Mouse (Mus musculus): ENCODE data around the gene Nrg3.

Gene Nrg3

DNA sequence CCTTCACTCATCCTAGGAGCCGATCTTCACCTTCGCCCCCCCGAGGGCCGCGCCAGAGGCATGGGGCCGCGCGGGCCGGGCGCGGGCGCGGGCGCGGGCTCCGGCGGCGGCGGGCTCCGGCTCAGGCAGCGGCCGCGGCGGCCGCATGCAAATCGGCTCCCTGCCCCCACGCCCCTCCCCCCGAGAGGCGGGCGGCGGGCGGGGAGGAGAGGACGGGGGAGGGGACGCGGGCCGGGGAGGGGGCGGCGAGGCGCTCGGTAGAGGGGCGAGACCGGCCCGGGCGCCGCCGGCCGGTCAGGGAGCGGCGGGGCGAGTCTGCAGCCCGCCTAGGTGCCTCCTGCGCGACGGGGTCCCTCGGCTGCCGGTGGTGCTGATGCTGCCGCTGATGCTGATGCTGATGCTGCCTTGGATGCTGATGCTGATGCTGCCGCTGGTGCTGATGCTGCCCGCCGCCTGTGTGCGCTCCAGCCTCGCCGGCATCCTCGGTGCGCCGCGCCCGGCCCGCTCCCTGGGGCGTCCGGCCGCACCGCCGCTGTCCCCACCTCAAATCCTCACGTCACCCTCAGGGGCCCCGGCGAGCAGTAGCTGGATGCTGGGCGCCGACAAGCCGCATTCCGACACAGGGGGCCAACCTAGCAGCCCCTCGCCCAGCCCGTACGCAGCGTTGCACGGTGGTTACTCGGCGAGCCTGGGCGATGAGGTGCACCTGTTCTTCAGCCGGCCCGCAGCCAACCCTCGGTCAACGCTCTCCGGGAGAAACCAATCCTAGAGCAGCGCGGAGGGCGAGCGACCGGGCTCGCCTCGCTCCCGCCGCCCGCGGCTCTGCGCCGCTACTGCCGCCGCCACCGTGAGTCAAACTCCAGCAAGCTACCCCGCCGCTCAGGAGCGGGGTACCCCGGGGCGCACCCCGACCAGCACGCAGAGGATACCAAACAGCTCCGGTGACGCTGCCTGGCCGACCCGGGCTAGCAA is at the start of gene Nrg3:
Gene Nrg3, minus strand, starts transcription at position 299 of the 972 bp plus-strand sequence.
- peak; percentile 69 for DNase-seq (ENCODE audit: low spot score)

- DNase-seq (ENCODE audit: low spot score), result no peak
These were observed 36.1 kb upstream of the Nrg3 start for GRCm38 (mm10) chr14:39508956-39509355.

GRCm38 (mm10) chr14:39473771-39474211 is 903 bp upstream of the Nrg3 start:
- peak; percentile 38 for DNase-seq (ENCODE audit: low spot score)

GRCm38 (mm10) chr14:39472146-39472751 is 639 bp downstream of the Nrg3 start:
- DNase-seq (ENCODE audit: low spot score), result peak; percentile 13

DNA sequence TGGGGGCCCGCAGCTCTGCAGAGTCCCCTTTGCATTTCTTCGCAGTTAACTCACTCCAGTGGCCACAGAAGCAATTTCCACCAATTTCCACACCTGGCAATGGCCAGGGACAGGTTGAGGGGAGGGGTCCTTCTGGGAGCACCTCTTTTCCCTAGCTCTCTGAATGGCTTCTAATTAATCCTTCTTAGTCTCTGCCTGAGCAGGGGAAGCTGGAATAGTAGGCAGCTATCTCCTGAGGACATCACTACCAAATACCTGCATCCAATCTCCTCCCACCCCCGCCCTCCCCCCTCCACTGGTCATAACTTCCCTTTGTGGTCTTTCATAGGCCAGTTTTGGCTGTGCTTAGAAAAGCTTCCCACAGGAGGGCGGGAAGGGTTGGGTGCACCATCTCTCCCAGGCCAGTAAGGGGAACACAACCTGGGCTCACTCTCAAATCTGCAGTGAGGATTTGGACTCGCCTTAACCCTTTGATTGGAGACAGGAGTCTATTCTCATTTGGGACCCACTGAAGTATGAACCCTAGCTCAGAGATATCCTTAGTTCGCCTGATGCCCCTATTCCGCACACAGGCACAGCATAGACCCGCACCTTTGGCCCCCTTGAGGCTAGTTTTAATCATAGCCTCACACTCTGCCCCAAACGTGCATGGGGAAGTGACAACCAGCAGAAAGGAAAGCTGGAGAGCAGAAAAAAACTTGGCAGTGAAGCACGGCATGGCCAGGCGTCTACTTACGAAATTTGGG is 1.5 kb downstream of the Nrg3 start:
- DNase-seq (ENCODE audit: low spot score), result peak; percentile 26

DNA sequence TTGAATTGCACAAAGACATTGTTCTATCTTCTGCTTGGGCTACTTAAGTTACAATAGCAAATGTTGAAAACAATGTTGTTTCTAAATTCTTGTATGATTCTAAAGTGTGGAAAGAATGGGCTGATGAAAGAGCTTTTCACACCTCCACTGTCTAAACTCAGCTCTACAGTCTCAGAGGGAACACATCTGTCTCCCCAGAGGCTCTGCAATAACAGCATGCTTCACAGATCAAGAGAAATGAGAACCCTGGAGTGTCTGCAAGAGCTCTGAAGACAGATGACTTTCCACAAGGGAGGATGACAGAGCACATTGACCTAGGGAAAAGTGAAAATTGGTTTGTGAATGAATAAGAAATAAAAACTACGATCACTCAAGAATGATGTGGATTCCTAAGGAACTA is 27.4 kb downstream of the Nrg3 start:
- no peak for DNase-seq (ENCODE audit: low spot score)

- DNase-seq (ENCODE audit: low spot score), result no peak
These were observed 44.4 kb downstream of the Nrg3 start for GRCm38 (mm10) chr14:39428503-39428902.

DNA sequence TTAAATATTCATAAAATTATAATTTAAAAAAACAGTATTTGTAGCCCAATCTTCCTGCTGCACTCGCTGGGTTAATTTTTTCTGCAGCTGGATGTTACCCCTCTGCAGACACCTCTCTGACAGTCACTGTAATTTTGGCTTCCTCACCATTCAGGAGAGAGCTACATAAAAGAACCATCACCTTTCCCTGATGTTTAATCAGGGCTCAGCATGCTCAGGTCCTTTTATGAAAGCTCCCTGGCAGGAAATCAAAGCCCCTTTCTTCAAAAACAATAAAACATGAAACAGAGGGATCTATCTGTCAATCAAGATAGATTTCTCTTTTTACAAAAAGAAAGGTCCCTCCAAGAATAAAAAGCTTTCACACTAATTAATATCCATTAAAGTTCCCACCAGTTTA is 51.0 kb downstream of the Nrg3 start:
- DNase-seq (ENCODE audit: low spot score), result no peak

DNA sequence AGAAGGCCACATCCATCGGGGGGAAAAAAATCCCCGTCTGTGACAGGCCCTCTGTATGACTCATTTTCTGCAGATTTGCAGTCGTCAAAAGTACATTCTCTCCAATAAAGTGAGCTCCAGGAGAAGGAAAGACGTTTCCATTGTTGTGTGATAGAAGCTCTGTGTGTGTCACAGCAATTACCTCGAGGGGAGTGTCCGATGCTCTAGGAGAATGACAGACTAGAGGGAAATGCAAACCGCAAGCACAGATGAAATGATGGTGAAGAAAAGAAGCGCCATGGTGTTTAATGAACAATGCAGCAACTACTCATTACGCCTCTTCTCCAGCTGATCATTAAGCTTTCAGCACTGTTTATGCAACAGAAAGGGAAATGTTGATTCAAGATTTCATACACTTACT is 59.6 kb downstream of the Nrg3 start:
- DNase-seq (ENCODE audit: low spot score), result no peak

DNA sequence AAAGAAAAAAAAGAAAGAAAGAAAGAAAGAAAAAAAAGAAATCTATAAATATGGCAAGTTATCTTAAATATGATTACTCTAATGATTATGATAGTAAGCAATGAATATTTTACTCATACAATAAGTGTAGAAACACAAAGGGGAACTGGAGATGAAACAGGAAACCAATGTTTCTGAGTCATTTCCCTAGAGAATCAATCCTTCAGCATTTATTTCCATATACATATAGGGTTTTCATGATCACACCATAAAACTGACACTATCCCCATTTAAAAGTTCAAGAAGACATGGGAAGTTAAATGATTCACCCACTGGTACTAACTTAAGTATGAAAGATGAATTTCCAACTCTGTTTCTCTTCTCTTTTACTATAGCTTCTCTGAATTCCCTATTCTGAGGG is 86.0 kb downstream of the Nrg3 start:
- no peak for DNase-seq (ENCODE audit: low spot score)

GRCm38 (mm10) chr14:39381321-39381720 is 91.6 kb downstream of the Nrg3 start:
- no peak for DNase-seq (ENCODE audit: low spot score)

DNA sequence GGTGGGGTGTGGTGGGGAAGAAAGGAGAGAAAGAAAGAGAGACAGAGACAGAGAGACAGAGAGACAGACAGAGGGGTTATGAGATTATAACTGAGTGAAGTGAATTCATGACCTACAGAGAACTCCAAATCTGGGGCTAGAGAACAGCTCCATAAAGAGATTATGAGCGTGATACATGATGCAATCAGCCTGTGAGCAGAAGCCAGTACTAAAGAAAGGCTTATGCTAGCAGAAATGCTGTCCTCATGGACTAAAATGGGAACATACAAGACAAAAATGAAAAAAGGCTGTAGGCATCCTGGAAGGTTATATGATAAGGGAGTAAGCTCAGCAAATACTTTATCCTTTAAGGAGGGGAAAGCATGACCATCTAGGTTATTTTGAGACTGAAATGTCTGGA is 99.7 kb downstream of the Nrg3 start:
- DNase-seq (ENCODE audit: low spot score), result no peak

- DNase-seq (ENCODE audit: low spot score), result no peak
These were observed 116.6 kb downstream of the Nrg3 start for GRCm38 (mm10) chr14:39356251-39356650.

GRCm38 (mm10) chr14:39351979-39352737 is 120.7 kb downstream of the Nrg3 start:
- DNase-seq (ENCODE audit: low spot score), result no peak

DNA sequence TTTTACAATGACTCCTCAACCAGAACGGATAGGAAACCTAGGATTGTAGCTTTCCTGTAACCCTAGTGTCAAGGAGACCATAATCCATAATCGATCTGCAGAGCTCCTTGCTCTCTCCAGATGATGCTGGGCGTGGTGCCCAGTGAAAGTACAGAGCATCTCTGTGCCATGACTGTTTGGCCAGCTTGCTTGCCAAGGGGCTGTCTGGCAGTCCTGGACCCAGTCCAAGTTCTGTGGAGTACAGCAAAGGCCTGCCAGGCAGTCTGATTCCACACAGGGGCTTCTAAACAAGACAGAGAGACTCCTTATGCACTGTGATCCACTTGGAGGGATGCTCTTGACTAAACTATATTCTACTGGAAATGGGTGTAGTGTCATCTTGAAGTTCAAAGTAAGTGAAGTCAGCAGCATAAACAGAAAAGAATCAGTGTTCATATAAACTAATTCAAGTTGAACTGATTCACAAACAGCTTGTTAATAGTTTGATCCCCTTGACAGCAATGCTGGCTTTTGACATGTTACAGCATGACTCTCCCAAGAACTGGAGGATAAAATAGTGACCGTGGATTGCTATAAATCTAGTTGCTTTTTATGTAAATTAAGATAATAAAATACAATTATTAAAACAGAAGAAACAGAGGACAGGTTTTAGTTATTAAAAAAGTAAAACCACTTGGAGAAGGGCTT is 155.3 kb downstream of the Nrg3 start:
- no peak for DNase-seq (ENCODE audit: low spot score)

GRCm38 (mm10) chr14:39314111-39314510 is 158.8 kb downstream of the Nrg3 start:
- no peak for DNase-seq (ENCODE audit: low spot score)

DNA sequence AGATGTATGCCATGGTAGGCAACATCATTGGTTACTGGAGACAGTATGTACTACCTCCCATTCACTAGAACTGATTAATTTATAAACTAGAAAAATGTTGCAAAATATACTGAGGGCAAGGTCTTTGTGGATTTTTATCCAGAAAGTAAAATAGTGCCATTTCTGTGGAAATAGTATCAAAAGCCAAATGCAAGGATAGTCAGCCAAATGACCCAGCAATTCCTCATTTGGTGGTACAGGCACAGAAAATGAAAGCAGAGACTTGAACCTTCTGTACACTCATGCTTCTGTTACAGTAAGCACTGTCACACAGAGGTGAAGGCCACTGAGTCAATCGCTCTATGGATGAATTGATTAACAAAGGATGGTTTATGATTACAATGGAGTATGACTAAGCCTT is 207.8 kb downstream of the Nrg3 start:
- DNase-seq (ENCODE audit: low spot score), result no peak

GRCm38 (mm10) chr14:39264422-39264821 is 208.5 kb downstream of the Nrg3 start:
- DNase-seq (ENCODE audit: low spot score), result no peak

DNA sequence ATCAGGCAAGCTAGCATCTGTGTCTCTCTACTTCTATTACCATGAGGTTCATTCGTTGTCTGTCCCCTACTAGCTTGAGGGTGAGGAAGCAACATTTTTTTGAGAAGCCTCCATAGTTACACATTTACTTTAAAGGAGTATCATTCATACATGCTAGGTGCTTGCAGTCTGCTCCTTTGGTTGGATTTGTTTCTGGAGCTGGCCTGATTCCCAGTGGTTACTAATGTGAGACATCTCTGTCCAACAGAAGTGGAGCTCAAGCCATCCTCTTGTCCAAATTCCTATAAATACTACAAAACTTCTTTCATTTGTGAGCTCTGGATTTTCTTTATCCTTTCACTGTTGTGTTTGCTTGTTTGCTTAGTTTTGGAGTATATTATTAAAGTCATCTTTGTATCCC is 211.9 kb downstream of the Nrg3 start:
- DNase-seq (ENCODE audit: low spot score), result no peak

DNA sequence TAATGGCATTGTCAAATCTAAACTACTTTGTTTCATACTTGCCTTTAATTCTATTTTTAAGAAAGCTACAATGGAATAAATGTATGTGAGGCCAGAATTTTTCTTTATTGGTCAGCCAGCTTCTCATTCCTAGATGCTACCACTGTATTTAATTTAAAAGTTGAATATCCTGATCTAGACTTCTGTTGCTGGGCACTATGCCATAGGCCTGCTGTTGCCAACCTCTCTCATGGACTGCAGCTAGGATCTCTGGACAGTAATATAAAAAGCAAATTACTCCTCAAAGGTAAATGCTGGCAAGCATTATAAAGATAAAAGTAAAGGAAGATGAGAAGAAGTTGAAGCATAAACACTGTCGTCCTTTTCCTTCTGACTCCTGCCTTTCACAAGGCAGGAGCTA is 217.5 kb downstream of the Nrg3 start:
- DNase-seq (ENCODE audit: low spot score), result no peak

DNA sequence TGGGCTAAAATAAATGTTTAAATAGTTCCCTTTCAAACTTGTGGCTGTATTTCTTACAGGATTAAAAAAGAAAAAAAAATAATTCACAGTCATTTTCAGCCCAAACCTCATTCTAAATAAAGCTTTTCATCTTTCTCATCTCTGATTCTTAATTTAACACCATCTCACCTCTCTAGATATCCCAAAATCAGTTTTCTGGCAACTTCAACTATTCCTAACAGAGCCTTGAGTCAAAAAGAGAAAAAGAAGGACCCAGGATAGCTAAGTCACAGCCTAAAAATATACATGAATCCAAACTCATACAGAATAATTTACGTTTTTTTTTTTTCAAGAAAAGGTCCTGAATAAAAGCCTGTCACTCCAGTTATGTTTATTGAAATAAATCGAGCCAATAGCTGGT is 232.6 kb downstream of the Nrg3 start:
- DNase-seq (ENCODE audit: low spot score), result no peak

All from embryo, embryonic 10 days (tissue).